Mouse (Mus musculus): ENCODE data around the gene D17Wsu92e.

- TF ChIP-seq CTCF (IDR thresholded peaks at IDR 0.05; ENCODE audit: low read depth, low read length) = no peak
- TF ChIP-seq POLR2A (IDR thresholded peaks at IDR 0.05; ENCODE audit: borderline replicate concordance, low read depth, low read length) = no peak
These were observed 1.4 kb downstream of the D17Wsu92e start for GRCm38 (mm10) chr17:27819011-27819410.

Data from bone marrow macrophage, adult 2 months (primary cell).